Mouse (Mus musculus) erythroblast, embryonic 14.5 days (primary cell): ENCODE measurements around the gene Dkkl1.

Experiments used
- GATA1 ChIP-seq: IDR thresholded peaks from 2 replicates; pipeline ENCODE4 v1.6.1; 2012; ENCODE audit warnings: low read length, inconsistent platforms, mixed read lengths
- TAL1 ChIP-seq: IDR thresholded peaks from 3 replicates; pipeline ENCODE4 v1.6.1; 2012; ENCODE audit warnings: low read length, inconsistent platforms, mixed read lengths

GRCm38 (mm10) chr7:45162996-45163615 lies 48.8 kb downstream of the Dkkl1 start:
- TF ChIP-seq GATA1 (no peak), TAL1 (no peak)
